Mouse (Mus musculus): ENCODE data around the gene Trmt13.

Gene Trmt13

DNA sequence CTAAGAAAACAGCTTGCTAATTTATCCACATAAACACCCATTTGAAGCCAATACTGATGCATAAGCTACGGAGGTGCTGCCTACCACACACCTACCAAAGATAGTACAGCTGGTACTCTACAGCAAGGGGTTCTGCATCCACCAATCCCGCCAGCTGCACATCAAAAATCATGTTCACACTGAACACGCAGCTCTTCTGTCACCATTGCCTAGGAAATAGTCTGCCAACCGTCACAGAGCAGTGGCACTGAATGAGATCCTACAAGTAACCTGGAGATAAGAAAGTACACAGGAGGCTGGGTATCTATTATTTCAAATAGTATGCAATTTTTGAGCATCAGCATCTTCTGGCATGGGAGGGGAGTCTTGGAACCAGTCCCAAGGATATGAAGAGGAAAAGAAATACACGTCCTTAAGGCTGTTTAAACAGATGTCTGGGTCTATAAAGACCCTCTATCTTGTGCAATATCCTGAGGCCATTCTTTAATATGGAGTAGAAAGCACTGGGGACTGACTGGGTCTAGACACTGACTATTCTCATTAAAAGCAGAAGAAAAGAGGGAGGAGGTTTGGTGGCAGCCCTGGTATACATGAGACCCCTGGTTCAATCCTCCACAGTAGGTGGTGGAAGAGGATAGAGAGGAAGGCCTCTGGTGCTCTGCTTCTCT lies 39.0 kb upstream of the Trmt13 start:
- peaks cover 43% of the 10 kb centered on the region for H3K36me3 ChIP-seq (ENCODE audit: insufficient read depth, low read length)
- no peaks in the 10 kb centered on the region for H3K9me3 ChIP-seq (ENCODE audit: low read length)
- peaks cover 90% of the 10 kb centered on the region for H3K4me1 ChIP-seq (replicated peaks; ENCODE audit: low read depth, low read length)
- no peaks in the 10 kb centered on the region for H3K27me3 ChIP-seq (ENCODE audit: insufficient read depth, low read length)
- H3K4me3 ChIP-seq (replicated peaks; ENCODE audit: low read length): 0 out of 2 replicates have a peak overlapping the region, but pooled peaks have one; percentile 13
- no peak for TF ChIP-seq NANOG (IDR thresholded peaks at IDR 0.05; ENCODE audit: borderline replicate concordance, low read length)
- TF ChIP-seq POU5F1 (IDR thresholded peaks at IDR 0.05; ENCODE audit: borderline replicate concordance, low read length): no peak
- TF ChIP-seq CTCF (conservative IDR thresholded peaks at IDR 0.05; ENCODE audit: low read length): no peak

GRCm38 (mm10) chr3:116652033-116652446 lies 37.7 kb upstream of the Trmt13 start:
- Histone ChIP-seq H3K27me3 (ENCODE audit: insufficient read depth, low read length) (no peaks in the 10 kb centered on the region), H3K4me3 (replicated peaks; ENCODE audit: low read length) (0 out of 2 replicates have a peak overlapping the region, but pooled peaks have one; percentile 3), H3K4me1 (replicated peaks; ENCODE audit: low read depth, low read length) (peaks cover 77% of the 10 kb centered on the region), H3K9me3 (ENCODE audit: low read length) (no peaks in the 10 kb centered on the region), H3K36me3 (ENCODE audit: insufficient read depth, low read length) (peaks cover 54% of the 10 kb centered on the region)
- no peak for TF ChIP-seq NANOG (IDR thresholded peaks at IDR 0.05; ENCODE audit: borderline replicate concordance, low read length)
- no peak for TF ChIP-seq CTCF (conservative IDR thresholded peaks at IDR 0.05; ENCODE audit: low read length)
- no peak for TF ChIP-seq POU5F1 (IDR thresholded peaks at IDR 0.05; ENCODE audit: borderline replicate concordance, low read length)

DNA sequence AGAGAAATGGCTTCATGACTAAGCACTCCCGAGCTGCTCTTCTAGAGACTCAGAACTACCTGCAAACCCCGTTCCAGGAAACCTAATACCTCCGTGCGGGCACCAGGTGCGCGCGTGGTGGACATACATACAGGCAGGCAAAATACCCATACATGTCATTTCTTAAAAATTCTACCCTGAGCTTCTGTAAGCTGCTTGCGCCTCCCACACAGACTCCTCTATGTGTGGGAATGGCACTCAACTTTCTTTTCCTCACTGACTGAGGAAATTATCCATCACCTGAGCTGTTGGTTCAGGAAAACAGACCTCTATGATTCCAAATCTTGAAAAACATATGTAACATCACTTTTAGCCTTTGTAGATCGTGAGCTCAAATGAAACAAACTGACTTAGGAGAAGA lies 36.3 kb upstream of the Trmt13 start:
- H3K27me3 ChIP-seq (ENCODE audit: insufficient read depth, low read length): no peaks in the 10 kb centered on the region
- H3K4me3 ChIP-seq (replicated peaks; ENCODE audit: low read length): no peak overlapping the region
- peaks cover 67% of the 10 kb centered on the region for H3K36me3 ChIP-seq (ENCODE audit: insufficient read depth, low read length)
- no peaks in the 10 kb centered on the region for H3K9me3 ChIP-seq (ENCODE audit: low read length)
- peaks cover 66% of the 10 kb centered on the region for H3K4me1 ChIP-seq (replicated peaks; ENCODE audit: low read depth, low read length)
- no peak for TF ChIP-seq NANOG (IDR thresholded peaks at IDR 0.05; ENCODE audit: borderline replicate concordance, low read length)
- no peak for TF ChIP-seq CTCF (conservative IDR thresholded peaks at IDR 0.05; ENCODE audit: low read length)
- no peak for TF ChIP-seq POU5F1 (IDR thresholded peaks at IDR 0.05; ENCODE audit: borderline replicate concordance, low read length)

DNA sequence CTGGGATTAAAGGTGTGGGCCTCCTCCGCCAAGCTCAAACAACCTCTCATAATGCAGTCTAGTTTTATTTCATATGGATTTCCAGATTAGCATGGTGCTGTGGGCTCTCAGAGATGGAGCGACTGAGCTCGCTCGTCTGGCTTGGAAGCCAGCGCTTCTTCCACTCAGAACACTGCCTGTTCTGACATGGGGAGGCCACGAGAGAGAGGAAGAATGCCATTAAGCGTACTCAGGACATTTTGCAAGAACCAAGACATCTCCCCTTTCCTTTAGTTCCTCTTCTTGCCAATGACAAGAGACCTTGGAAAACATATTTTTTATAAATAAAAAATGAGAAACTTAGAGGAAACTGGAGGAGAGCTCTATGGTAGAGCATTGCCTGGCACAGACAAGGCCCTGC lies 34.4 kb upstream of the Trmt13 start:
- Histone ChIP-seq H3K4me3 (replicated peaks; ENCODE audit: low read length) (no peak overlapping the region), H3K27me3 (ENCODE audit: insufficient read depth, low read length) (no peaks in the 10 kb centered on the region), H3K36me3 (ENCODE audit: insufficient read depth, low read length) (peaks cover 86% of the 10 kb centered on the region), H3K4me1 (replicated peaks; ENCODE audit: low read depth, low read length) (peaks cover 60% of the 10 kb centered on the region), H3K9me3 (ENCODE audit: low read length) (no peaks in the 10 kb centered on the region)
- TF ChIP-seq POU5F1 (IDR thresholded peaks at IDR 0.05; ENCODE audit: borderline replicate concordance, low read length) (no peak), NANOG (IDR thresholded peaks at IDR 0.05; ENCODE audit: borderline replicate concordance, low read length) (no peak), CTCF (conservative IDR thresholded peaks at IDR 0.05; ENCODE audit: low read length) (no peak)

DNA sequence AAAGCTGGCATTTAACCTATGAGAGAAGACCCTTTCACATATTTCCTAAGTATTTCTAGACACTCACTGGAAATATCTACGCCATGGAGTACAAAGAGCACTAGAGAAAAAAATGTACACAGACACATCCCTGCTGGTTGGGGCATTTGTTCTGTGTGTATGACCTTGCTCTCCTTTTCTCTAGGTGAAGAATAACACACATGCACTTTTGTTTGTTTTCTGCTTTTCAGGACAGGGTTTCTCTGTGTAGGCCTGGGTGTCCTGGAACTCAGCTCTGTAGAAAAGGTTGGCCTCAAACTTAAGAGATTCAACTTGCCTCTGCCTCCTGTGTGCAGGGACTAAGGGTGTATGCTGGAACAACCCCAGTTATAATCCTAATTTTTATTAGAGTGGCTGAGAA lies 32.0 kb upstream of the Trmt13 start:
- H3K27me3 ChIP-seq (ENCODE audit: insufficient read depth, low read length): no peaks in the 10 kb centered on the region

GRCm38 (mm10) chr3:116642373-116642772 lies 28.0 kb upstream of the Trmt13 start:
- TF ChIP-seq POU5F1 (IDR thresholded peaks at IDR 0.05; ENCODE audit: borderline replicate concordance, low read length): no peak
- no peak for TF ChIP-seq CTCF (conservative IDR thresholded peaks at IDR 0.05; ENCODE audit: low read length)
- TF ChIP-seq NANOG (IDR thresholded peaks at IDR 0.05; ENCODE audit: borderline replicate concordance, low read length): no peak
- Histone ChIP-seq H3K4me3 (replicated peaks; ENCODE audit: low read length) (no peak overlapping the region), H3K27me3 (ENCODE audit: insufficient read depth, low read length) (no peaks in the 10 kb centered on the region), H3K36me3 (ENCODE audit: insufficient read depth, low read length) (peaks cover 100% of the 10 kb centered on the region), H3K9me3 (ENCODE audit: low read length) (no peaks in the 10 kb centered on the region), H3K4me1 (replicated peaks; ENCODE audit: low read depth, low read length) (peaks cover 71% of the 10 kb centered on the region)

More for the DNA sequence above, 32.0 kb upstream of the Trmt13 start:
- H3K4me1 ChIP-seq (replicated peaks; ENCODE audit: low read depth, low read length): peaks cover 60% of the 10 kb centered on the region
- no peak for TF ChIP-seq CTCF (conservative IDR thresholded peaks at IDR 0.05; ENCODE audit: low read length)
- TF ChIP-seq POU5F1 (IDR thresholded peaks at IDR 0.05; ENCODE audit: borderline replicate concordance, low read length): no peak
- TF ChIP-seq NANOG (IDR thresholded peaks at IDR 0.05; ENCODE audit: borderline replicate concordance, low read length): no peak
- no peaks in the 10 kb centered on the region for H3K9me3 ChIP-seq (ENCODE audit: low read length)
- H3K4me3 ChIP-seq (replicated peaks; ENCODE audit: low read length): no peak overlapping the region
- H3K36me3 ChIP-seq (ENCODE audit: insufficient read depth, low read length): peaks cover 97% of the 10 kb centered on the region

- Histone ChIP-seq H3K9me3 (ENCODE audit: low read length) (no peaks in the 10 kb centered on the region), H3K4me3 (replicated peaks; ENCODE audit: low read length) (no peak overlapping the region), H3K4me1 (replicated peaks; ENCODE audit: low read depth, low read length) (peaks cover 75% of the 10 kb centered on the region), H3K27me3 (ENCODE audit: insufficient read depth, low read length) (no peaks in the 10 kb centered on the region), H3K36me3 (ENCODE audit: insufficient read depth, low read length) (peaks cover 100% of the 10 kb centered on the region)
- TF ChIP-seq POU5F1 (IDR thresholded peaks at IDR 0.05; ENCODE audit: borderline replicate concordance, low read length) (no peak), CTCF (conservative IDR thresholded peaks at IDR 0.05; ENCODE audit: low read length) (no peak), NANOG (IDR thresholded peaks at IDR 0.05; ENCODE audit: borderline replicate concordance, low read length) (no peak)
Observed at GRCm38 (mm10) chr3:116641811-116642371, 27.5 kb upstream of the Trmt13 start.

- no peaks in the 10 kb centered on the region for H3K9me3 ChIP-seq (ENCODE audit: low read length)
- no peaks in the 10 kb centered on the region for H3K27me3 ChIP-seq (ENCODE audit: insufficient read depth, low read length)
- peaks cover 88% of the 10 kb centered on the region for H3K4me1 ChIP-seq (replicated peaks; ENCODE audit: low read depth, low read length)
- no peak overlapping the region for H3K4me3 ChIP-seq (replicated peaks; ENCODE audit: low read length)
- TF ChIP-seq NANOG (IDR thresholded peaks at IDR 0.05; ENCODE audit: borderline replicate concordance, low read length) (no peak), POU5F1 (IDR thresholded peaks at IDR 0.05; ENCODE audit: borderline replicate concordance, low read length) (no peak), CTCF (conservative IDR thresholded peaks at IDR 0.05; ENCODE audit: low read length) (no peak)
- peaks cover 100% of the 10 kb centered on the region for H3K36me3 ChIP-seq (ENCODE audit: insufficient read depth, low read length)
Observed at GRCm38 (mm10) chr3:116640024-116640423, 25.6 kb upstream of the Trmt13 start.

Measured in E14TG2a.4 (cell line).